23 mouse cellular contexts compared by ENCODE assay signal in genomic region chr6:34173251-34173650, GRCm38 (mm10).
"Had no signal": no experiment of that assay in that cellular context is flagged by ENCODE, and none has a peak within 500 bp of the region (broad histone marks: within the 10 kb centered on the region; RNA-seq: fewer than 3 reads in every experiment).

No protein-coding gene starts in this region.

- H3K9ac ChIP-seq: limb, embryonic 13.5 days; liver, embryonic 12.5 days; liver, embryonic 15.5 days; lung, embryonic 15.5 days; midbrain, embryonic 12.5 days; midbrain, embryonic 15.5 days; neural tube, embryonic 12.5 days; neural tube, embryonic 15.5 days had no signal

- H3K9me3 ChIP-seq: limb, embryonic 10.5 days; limb, embryonic 13.5 days; liver, embryonic 12.5 days; liver, embryonic 15.5 days; lung, embryonic 15.5 days; midbrain, embryonic 12.5 days; midbrain, embryonic 15.5 days; neural tube, embryonic 12.5 days; neural tube, embryonic 15.5 days had no signal

- DNase-seq: layer of hippocampus, adult 9-11 months; liver; lung, adult 18-20 months; right cerebral cortex, adult 18-20 months; right cerebral cortex, postnatal 14 days; right cerebral cortex, postnatal 4 days; thymus, adult 2 months; thymus, postnatal 14 days; thymus, postnatal 4 days had no signal

- H3K36me3 ChIP-seq: neural tube, embryonic 15.5 days had no signal

- H3K4me2 ChIP-seq: limb, embryonic 13.5 days; liver, embryonic 12.5 days; liver, embryonic 15.5 days; lung, embryonic 15.5 days; midbrain, embryonic 12.5 days; midbrain, embryonic 15.5 days; neural tube, embryonic 12.5 days; neural tube, embryonic 15.5 days had no signal

- H3K27me3 ChIP-seq: limb, embryonic 13.5 days; liver, embryonic 12.5 days; liver, embryonic 15.5 days; lung, embryonic 15.5 days; midbrain, embryonic 12.5 days; midbrain, embryonic 15.5 days; neural tube, embryonic 12.5 days; neural tube, embryonic 15.5 days had no signal

- H3K4me3 ChIP-seq: layer of hippocampus, adult 2 months; limb, embryonic 10.5 days; limb, embryonic 13.5 days; liver, embryonic 12.5 days; liver, embryonic 15.5 days; lung, embryonic 15.5 days; midbrain, embryonic 12.5 days; midbrain, embryonic 15.5 days; neural tube, embryonic 12.5 days; neural tube, embryonic 15.5 days had no signal

- ATAC-seq: inflammation-experienced regulatory T-cells, adult 6 months; intestine, postnatal 0 days; liver, embryonic 12.5 days; midbrain, embryonic 15.5 days had no signal

- H3K27ac ChIP-seq: layer of hippocampus, adult 2 months; limb, embryonic 10.5 days; limb, embryonic 13.5 days; liver, embryonic 12.5 days; liver, embryonic 15.5 days; lung, embryonic 15.5 days; macrophage; midbrain, embryonic 12.5 days; midbrain, embryonic 15.5 days; neural tube, embryonic 12.5 days; neural tube, embryonic 15.5 days; stomach, postnatal 0 days had no signal
